Mouse (Mus musculus) heart, adult 2 months (tissue): ENCODE data around the gene Zbed4.

Source experiments
- CTCF ChIP-seq: fragments of 200-600 bp; IDR thresholded peaks from 2 replicates; pipeline ENCODE4 v1.8.1; 2022; ENCODE audit warnings: antibody characterized with exemption, mild to moderate bottlenecking, moderate library complexity
- POLR2A ChIP-seq: fragments of 200-500 bp; IDR thresholded peaks from 2 replicates; pipeline ENCODE4 v1.6.1; 2011; ENCODE audit warnings: mild to moderate bottlenecking, low read depth, low read length, control low read depth; ENCODE audit not compliant: insufficient read depth

DNA sequence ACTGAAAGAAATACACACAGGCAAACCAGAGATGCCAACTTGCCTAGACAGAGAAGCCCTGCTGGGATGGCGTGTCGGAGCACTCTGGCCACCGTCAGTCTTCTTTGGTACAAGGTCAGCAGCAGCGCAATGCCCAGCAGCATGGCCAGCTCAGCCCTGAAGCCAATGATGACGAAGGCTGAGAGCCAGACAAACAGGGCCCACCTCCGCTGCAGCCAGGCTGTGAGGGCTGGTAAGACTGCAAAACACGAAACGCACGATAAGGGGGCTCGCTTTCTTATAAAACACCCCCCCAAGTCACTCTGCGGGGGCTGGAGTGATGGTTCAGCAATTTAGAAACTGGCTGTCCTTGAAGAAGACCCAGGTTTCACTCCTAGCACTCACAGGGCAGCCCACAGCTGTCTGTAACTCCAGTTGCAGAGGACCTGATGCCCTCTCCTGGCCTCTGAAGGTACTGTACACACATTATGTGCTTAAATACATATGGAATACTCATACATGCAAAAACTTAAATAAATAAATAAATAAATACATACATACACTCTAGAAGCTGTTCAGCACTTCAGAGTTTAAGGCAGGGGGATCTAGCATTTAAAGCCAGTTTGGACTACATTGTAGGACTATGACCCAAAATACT is 63.1 kb downstream of the Zbed4 start:
- TF ChIP-seq CTCF (peak; percentile 46), POLR2A (no peak)
